Mouse (Mus musculus): ENCODE measurements around the gene Ulk4. TPM values are rescaled to one million over a fixed set of nuclear protein-coding genes. Genes with fewer than 3 reads are reported as not detected.

Gene Ulk4
- polyA plus RNA-seq, 1 experiment: 1.1 TPM

DNA sequence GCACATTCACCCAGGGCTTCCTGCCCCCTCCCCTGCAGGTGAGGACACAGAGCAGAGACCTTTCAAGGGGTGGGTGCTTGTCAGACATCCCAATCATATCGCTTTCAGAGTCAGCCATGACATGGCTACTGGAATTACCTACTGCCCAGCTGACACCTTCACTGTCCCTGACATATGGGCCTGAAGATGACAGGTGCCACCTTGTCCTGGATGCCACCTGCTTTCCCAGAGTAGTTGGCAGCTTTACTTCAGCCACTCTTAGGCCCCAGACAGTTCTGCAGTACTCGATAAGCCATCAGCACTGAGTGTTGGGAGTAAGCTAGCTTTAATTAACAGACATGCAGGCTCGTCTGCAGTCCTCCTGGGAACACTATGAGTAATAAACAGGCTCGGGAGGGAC is 234.0 kb downstream of the Ulk4 start:
- Histone ChIP-seq H3K4me3 (ENCODE audit: insufficient read depth, poor library complexity, severe bottlenecking) (no peak overlapping the region), H3K79me3 (ENCODE audit: low read depth) (no peaks in the 10 kb centered on the region), H3K36me3 (ENCODE audit: control insufficient read depth, insufficient read depth) (no peaks in the 10 kb centered on the region), H3K27me3 (ENCODE audit: control insufficient read depth, insufficient read depth, insufficient read length) (no peaks in the 10 kb centered on the region), H3ac (ENCODE audit: control insufficient read depth, insufficient read length, low read depth) (no peak overlapping the region), H3K79me2 (ENCODE audit: control insufficient read depth, insufficient read depth) (no peaks in the 10 kb centered on the region)
- TF ChIP-seq USF1 (IDR thresholded peaks at IDR 0.05; ENCODE audit: low read depth) (no peak), FOSL1 (IDR thresholded peaks at IDR 0.05; ENCODE audit: insufficient read depth, low read length, poor library complexity, severe bottlenecking) (no peak), MYOG (IDR thresholded peaks at IDR 0.05; ENCODE audit: control insufficient read depth, extremely low read depth, insufficient read length) (no peak), MYOD1 (IDR thresholded peaks at IDR 0.05; ENCODE audit: control insufficient read depth, insufficient read length, low read depth) (no peak), CTCF (IDR thresholded peaks at IDR 0.05; ENCODE audit: control insufficient read depth, insufficient read depth, insufficient read length) (no peak), MAX (IDR thresholded peaks at IDR 0.05) (no peak), CEBPB (IDR thresholded peaks at IDR 0.05; ENCODE audit: low read depth) (no peak)

DNA sequence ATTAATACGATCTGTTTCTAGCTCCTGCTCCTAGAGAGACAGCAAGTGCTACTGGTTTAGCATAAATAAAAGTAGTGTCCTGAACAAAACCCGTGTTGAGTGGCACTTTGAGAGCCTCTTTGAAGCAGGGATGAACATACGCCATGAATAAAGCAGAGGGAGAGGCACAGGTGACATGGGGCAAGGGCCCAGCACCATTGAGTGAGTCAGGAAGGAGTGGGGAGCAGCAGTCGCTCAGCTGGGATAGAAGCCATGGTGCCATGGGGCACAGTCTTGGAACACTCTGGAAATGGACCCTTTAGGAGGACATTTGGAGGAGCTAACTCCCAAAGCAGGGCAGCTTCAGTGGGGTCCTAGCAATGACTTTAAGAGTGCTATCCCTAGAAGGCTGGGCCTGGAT is 238.6 kb downstream of the Ulk4 start:
- Histone ChIP-seq H3ac (ENCODE audit: control insufficient read depth, insufficient read length, low read depth) (no peak overlapping the region), H3K36me3 (ENCODE audit: control insufficient read depth, insufficient read depth) (no peaks in the 10 kb centered on the region), H3K79me3 (ENCODE audit: low read depth) (no peaks in the 10 kb centered on the region), H3K79me2 (ENCODE audit: control insufficient read depth, insufficient read depth) (no peaks in the 10 kb centered on the region), H3K27me3 (ENCODE audit: control insufficient read depth, insufficient read depth, insufficient read length) (no peaks in the 10 kb centered on the region), H3K4me3 (ENCODE audit: insufficient read depth, poor library complexity, severe bottlenecking) (no peak overlapping the region)
- TF ChIP-seq USF1 (IDR thresholded peaks at IDR 0.05; ENCODE audit: low read depth): no peak
- no peak for TF ChIP-seq MYOG (IDR thresholded peaks at IDR 0.05; ENCODE audit: control insufficient read depth, extremely low read depth, insufficient read length)
- TF ChIP-seq MAX (IDR thresholded peaks at IDR 0.05): no peak
- TF ChIP-seq MYOD1 (IDR thresholded peaks at IDR 0.05; ENCODE audit: control insufficient read depth, insufficient read length, low read depth): no peak
- no peak for TF ChIP-seq FOSL1 (IDR thresholded peaks at IDR 0.05; ENCODE audit: insufficient read depth, low read length, poor library complexity, severe bottlenecking)
- TF ChIP-seq CEBPB (IDR thresholded peaks at IDR 0.05; ENCODE audit: low read depth): no peak
- TF ChIP-seq CTCF (IDR thresholded peaks at IDR 0.05; ENCODE audit: control insufficient read depth, insufficient read depth, insufficient read length): no peak

DNA sequence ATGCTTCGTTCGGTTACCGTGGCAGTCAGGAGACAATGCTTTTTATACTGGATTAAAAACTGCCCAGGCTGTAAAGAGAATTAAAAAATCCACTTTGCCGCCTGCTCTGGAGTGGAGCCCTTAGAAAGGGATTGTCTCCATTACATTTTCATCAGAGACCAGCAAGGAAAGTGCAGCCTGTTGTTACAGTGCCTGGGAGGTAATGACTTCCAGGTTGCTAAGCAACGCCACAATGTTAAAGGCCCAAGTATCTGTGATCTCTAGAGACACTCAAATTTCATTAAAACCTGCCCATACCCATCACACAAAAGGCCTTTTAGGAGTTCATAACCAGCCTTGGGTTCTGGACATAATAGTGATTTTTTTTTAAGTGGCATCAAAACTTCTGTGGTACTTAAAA is 239.0 kb downstream of the Ulk4 start:
- no peaks in the 10 kb centered on the region for H3K27me3 ChIP-seq (ENCODE audit: control insufficient read depth, insufficient read depth, insufficient read length)
- TF ChIP-seq USF1 (IDR thresholded peaks at IDR 0.05; ENCODE audit: low read depth): no peak
- no peak for TF ChIP-seq CTCF (IDR thresholded peaks at IDR 0.05; ENCODE audit: control insufficient read depth, insufficient read depth, insufficient read length)
- no peak for TF ChIP-seq MAX (IDR thresholded peaks at IDR 0.05)
- TF ChIP-seq MYOD1 (IDR thresholded peaks at IDR 0.05; ENCODE audit: control insufficient read depth, insufficient read length, low read depth): no peak
- no peak for TF ChIP-seq CEBPB (IDR thresholded peaks at IDR 0.05; ENCODE audit: low read depth)
- no peak for TF ChIP-seq MYOG (IDR thresholded peaks at IDR 0.05; ENCODE audit: control insufficient read depth, extremely low read depth, insufficient read length)
- H3K4me3 ChIP-seq (ENCODE audit: insufficient read depth, poor library complexity, severe bottlenecking): no peak overlapping the region
- no peak overlapping the region for H3ac ChIP-seq (ENCODE audit: control insufficient read depth, insufficient read length, low read depth)
- no peaks in the 10 kb centered on the region for H3K36me3 ChIP-seq (ENCODE audit: control insufficient read depth, insufficient read depth)
- H3K79me2 ChIP-seq (ENCODE audit: control insufficient read depth, insufficient read depth): no peaks in the 10 kb centered on the region
- H3K79me3 ChIP-seq (ENCODE audit: low read depth): no peaks in the 10 kb centered on the region

DNA sequence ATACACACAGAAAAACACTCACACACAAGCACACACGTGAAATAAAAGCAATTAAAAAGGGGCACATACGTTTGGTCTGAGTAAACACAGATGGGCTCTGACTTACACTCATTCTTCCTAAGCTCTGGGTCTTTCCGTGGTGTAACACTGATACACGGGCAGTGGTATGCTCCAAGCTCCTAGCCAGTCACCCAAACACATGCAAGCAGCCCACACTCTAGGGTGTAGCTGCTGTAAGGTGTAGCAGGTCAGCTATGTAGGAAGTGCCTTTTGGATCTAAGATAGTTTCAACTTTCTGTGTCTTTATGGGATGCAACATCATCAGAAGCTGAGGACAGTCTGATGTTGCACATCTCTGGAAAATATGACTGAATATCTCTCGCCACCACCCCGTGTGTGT is 241.7 kb downstream of the Ulk4 start:
- Histone ChIP-seq H3K4me3 (ENCODE audit: insufficient read depth, poor library complexity, severe bottlenecking) (no peak overlapping the region), H3ac (ENCODE audit: control insufficient read depth, insufficient read length, low read depth) (no peak overlapping the region), H3K27me3 (ENCODE audit: control insufficient read depth, insufficient read depth, insufficient read length) (no peaks in the 10 kb centered on the region), H3K79me2 (ENCODE audit: control insufficient read depth, insufficient read depth) (no peaks in the 10 kb centered on the region), H3K79me3 (ENCODE audit: low read depth) (no peaks in the 10 kb centered on the region), H3K36me3 (ENCODE audit: control insufficient read depth, insufficient read depth) (no peaks in the 10 kb centered on the region)
- TF ChIP-seq MAX (IDR thresholded peaks at IDR 0.05) (no peak), MYOD1 (IDR thresholded peaks at IDR 0.05; ENCODE audit: control insufficient read depth, insufficient read length, low read depth) (no peak), CTCF (IDR thresholded peaks at IDR 0.05; ENCODE audit: control insufficient read depth, insufficient read depth, insufficient read length) (no peak), FOSL1 (IDR thresholded peaks at IDR 0.05; ENCODE audit: insufficient read depth, low read length, poor library complexity, severe bottlenecking) (no peak), USF1 (IDR thresholded peaks at IDR 0.05; ENCODE audit: low read depth) (no peak), MYOG (IDR thresholded peaks at IDR 0.05; ENCODE audit: control insufficient read depth, extremely low read depth, insufficient read length) (no peak)

DNA sequence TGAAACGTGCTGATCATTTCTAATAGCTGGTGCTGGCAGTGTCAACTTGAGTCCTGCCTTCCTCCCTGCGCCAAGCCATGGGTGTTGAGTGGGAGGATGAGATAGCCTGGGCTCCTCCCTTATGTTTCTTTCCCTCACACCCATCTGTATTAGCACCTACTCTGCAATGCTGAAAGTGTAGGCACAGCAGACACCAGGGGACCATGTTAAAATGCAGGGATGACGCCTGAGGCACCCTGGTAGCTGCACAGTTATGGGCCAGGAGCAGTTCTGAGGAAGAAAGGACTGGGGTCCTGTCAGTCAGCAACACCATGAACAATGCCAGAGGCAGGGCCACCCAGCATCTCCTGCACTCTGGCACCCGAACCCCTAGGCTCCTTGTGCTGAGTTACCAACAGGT is 243.4 kb downstream of the Ulk4 start:
- Histone ChIP-seq H3K79me3 (ENCODE audit: low read depth) (no peaks in the 10 kb centered on the region), H3K4me3 (ENCODE audit: insufficient read depth, poor library complexity, severe bottlenecking) (no peak overlapping the region), H3K36me3 (ENCODE audit: control insufficient read depth, insufficient read depth) (no peaks in the 10 kb centered on the region), H3K79me2 (ENCODE audit: control insufficient read depth, insufficient read depth) (no peaks in the 10 kb centered on the region), H3ac (ENCODE audit: control insufficient read depth, insufficient read length, low read depth) (no peak overlapping the region), H3K27me3 (ENCODE audit: control insufficient read depth, insufficient read depth, insufficient read length) (no peaks in the 10 kb centered on the region)
- TF ChIP-seq MYOD1 (IDR thresholded peaks at IDR 0.05; ENCODE audit: control insufficient read depth, insufficient read length, low read depth) (no peak), FOSL1 (IDR thresholded peaks at IDR 0.05; ENCODE audit: insufficient read depth, low read length, poor library complexity, severe bottlenecking) (no peak), MAX (IDR thresholded peaks at IDR 0.05) (no peak), USF1 (IDR thresholded peaks at IDR 0.05; ENCODE audit: low read depth) (no peak), MYOG (IDR thresholded peaks at IDR 0.05; ENCODE audit: control insufficient read depth, extremely low read depth, insufficient read length) (no peak), CTCF (IDR thresholded peaks at IDR 0.05; ENCODE audit: control insufficient read depth, insufficient read depth, insufficient read length) (no peak), CEBPB (IDR thresholded peaks at IDR 0.05; ENCODE audit: low read depth) (no peak)

DNA sequence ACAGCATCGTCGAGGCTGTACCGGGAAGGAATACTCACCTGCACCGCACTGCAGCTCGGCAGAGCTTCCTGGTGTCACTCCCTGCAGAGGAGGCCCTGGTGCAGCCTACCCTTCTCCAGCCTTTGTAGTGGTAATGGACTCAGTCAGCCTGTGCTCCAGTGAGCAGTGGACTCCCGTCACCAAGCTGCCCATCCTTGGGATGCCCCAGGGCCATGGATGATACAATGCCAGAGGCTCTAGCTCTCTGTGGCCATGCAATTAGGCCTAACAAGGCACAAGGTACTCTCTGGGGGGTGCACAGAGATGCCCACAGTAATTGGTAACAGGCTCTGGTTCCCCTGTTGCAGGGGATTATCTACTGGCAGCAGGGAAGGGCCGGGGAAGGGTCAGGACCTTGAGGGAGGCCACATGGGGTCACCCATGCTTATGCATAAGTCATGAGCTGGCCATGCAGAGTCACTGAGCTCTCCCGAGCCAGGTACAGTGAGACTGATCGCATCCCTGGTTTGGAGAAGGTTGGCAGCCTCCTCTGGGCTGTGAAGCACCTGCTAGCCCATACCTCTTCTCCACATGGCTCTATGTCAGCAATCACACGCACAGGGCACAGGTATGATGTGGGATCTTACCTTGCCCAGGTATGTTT is 244.6 kb downstream of the Ulk4 start:
- H3K27me3 ChIP-seq (ENCODE audit: control insufficient read depth, insufficient read depth, insufficient read length): no peaks in the 10 kb centered on the region
- no peak for TF ChIP-seq MYOD1 (IDR thresholded peaks at IDR 0.05; ENCODE audit: control insufficient read depth, insufficient read length, low read depth)
- no peak for TF ChIP-seq FOSL1 (IDR thresholded peaks at IDR 0.05; ENCODE audit: insufficient read depth, low read length, poor library complexity, severe bottlenecking)
- no peak for TF ChIP-seq CTCF (IDR thresholded peaks at IDR 0.05; ENCODE audit: control insufficient read depth, insufficient read depth, insufficient read length)
- TF ChIP-seq USF1 (IDR thresholded peaks at IDR 0.05; ENCODE audit: low read depth): no peak
- TF ChIP-seq MAX (IDR thresholded peaks at IDR 0.05): no peak
- no peak for TF ChIP-seq MYOG (IDR thresholded peaks at IDR 0.05; ENCODE audit: control insufficient read depth, extremely low read depth, insufficient read length)
- no peak for TF ChIP-seq CEBPB (IDR thresholded peaks at IDR 0.05; ENCODE audit: low read depth)
- H3K36me3 ChIP-seq (ENCODE audit: control insufficient read depth, insufficient read depth): no peaks in the 10 kb centered on the region
- no peaks in the 10 kb centered on the region for H3K79me2 ChIP-seq (ENCODE audit: control insufficient read depth, insufficient read depth)
- H3K79me3 ChIP-seq (ENCODE audit: low read depth): no peaks in the 10 kb centered on the region
- no peak overlapping the region for H3K4me3 ChIP-seq (ENCODE audit: insufficient read depth, poor library complexity, severe bottlenecking)
- H3ac ChIP-seq (ENCODE audit: control insufficient read depth, insufficient read length, low read depth): no peak overlapping the region

Measured in C2C12 (cell line).